Mouse (Mus musculus) retina, postnatal 1 day (tissue): ENCODE data around the gene Prss53.
"Not testable (repeated sequence)": the region's sequence is repeated elsewhere in the genome, so short reads cannot be mapped to it uniquely, and the experiment has no call there.

Source experiments
- DNase-seq: peaks from one replicate; pipeline ENCODE4 v3.0.0-alpha.2; 2012

Gene Prss53

GRCm38 (mm10) chr7:127874812-127875626, 15.8 kb downstream of the Prss53 start:
- no peak for DNase-seq

GRCm38 (mm10) chr7:127870136-127870821, 20.5 kb downstream of the Prss53 start:
- DNase-seq = peak; percentile 15

DNA sequence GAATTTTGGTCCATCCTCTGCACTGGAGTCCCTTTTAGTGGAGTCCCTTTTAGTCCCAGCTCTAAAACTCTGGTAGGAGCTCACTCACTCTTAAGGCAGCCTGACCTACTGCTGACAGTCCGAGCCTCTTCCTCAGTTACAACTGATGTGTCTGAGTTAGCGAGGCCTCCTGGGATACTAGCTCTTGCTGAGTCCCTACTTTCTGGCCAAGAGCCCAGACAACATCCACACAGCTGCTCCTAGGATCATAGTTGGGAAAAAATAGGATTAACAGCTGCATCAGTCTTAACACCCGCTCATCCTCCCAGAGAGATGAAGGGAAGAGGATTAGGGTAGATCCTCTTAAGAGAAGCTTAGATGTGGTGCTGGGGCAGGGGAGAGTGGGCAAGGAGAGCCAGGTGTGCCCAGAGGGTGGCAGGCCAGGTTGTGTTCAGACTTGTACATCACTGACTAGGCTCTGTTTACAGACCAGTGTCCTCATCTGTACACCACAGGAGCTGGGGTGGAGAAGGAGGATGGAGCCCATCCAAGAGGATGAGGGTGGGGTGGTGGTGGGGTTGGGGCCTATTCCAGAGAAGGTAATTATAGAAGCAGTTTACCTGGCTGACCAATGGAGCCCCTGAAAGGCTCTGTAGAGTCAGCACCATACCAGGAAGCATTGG, 21.5 kb downstream of the Prss53 start:
- peak; percentile 90 for DNase-seq

- no peak for DNase-seq
Measured at GRCm38 (mm10) chr7:127867641-127868040, 23.1 kb downstream of the Prss53 start.

- no peak for DNase-seq
Measured at GRCm38 (mm10) chr7:127866434-127866833, 24.3 kb downstream of the Prss53 start.

- no peak for DNase-seq
Measured at GRCm38 (mm10) chr7:127858258-127858657, 32.5 kb downstream of the Prss53 start.

DNA sequence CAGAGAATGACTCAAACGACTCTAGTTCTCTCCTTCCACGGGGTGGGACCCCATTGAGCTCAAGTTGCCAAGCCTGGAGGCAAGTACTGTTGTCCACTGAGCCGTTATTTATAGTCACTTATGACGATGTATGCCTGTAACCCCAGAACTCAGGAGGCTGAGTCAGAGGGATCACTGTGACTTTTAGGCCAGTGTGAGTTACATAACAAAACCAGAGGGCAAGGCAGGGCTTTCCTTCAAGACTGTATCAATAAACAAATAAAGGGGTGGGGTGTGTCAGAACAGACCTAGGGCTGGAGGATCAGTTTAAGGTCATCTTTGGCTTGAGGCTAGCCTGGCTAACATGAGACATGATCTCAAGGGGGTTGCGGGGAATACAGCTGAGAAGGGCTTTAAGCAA, 39.9 kb downstream of the Prss53 start:
- no peak for DNase-seq

GRCm38 (mm10) chr7:127849973-127850875, 40.5 kb downstream of the Prss53 start:
- no peak for DNase-seq

GRCm38 (mm10) chr7:127842001-127842718, 48.6 kb downstream of the Prss53 start:
- peak; percentile 81 for DNase-seq

- peak; percentile 95 for DNase-seq
Measured at GRCm38 (mm10) chr7:127841340-127842000, 49.3 kb downstream of the Prss53 start.

GRCm38 (mm10) chr7:127840886-127841285, 49.9 kb downstream of the Prss53 start:
- DNase-seq = no peak

GRCm38 (mm10) chr7:127840031-127840430, 50.7 kb downstream of the Prss53 start:
- not testable (repeated sequence) for DNase-seq

- DNase-seq = not testable (repeated sequence)
Measured at GRCm38 (mm10) chr7:127837878-127838277, 52.9 kb downstream of the Prss53 start.

DNA sequence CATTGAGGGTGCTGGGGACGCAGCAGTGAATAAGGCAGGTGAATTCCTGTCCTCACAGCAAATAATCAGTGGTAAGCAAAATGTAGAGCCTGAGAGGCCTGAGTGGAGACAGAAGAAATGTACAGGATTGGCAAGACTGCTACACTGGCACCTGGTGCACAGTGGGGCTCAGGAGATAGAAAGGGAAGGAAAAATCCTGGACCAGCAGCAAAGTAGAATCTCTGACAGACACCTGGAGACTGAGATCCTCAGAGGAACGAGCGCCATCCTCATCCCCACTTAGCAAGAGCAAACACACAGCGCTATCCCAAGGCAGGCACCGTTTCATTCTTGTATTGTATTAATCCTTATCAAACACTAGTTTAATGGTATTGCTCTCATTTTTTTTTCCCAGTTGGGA, 53.3 kb downstream of the Prss53 start:
- no peak for DNase-seq
